ENCODE assay signal across 19 mouse cellular contexts in genomic region chr4:118156559-118156958, GRCm38 (mm10). TPM values are rescaled to one million over a fixed set of nuclear protein-coding genes. Genes with fewer than 3 reads are reported as not detected.
DNase-seq lines count a peak whose midpoint lies in the region; ATAC-seq and TF ChIP-seq lines count a peak whose summit lies in the region.
"Had no signal": no experiment of that assay in that cellular context is flagged by ENCODE, and none has a peak within 500 bp of the region (broad histone marks: within the 10 kb centered on the region; RNA-seq: fewer than 3 reads in every experiment).

No protein-coding gene starts in this region.

- H3K4me2 ChIP-seq in hindbrain, embryonic 16.5 days (ENCODE audit: low read length): no peak overlapping the region
- no peak overlapping the region for H3K4me2 ChIP-seq in hindbrain, embryonic 12.5 days (replicated peaks)
- H3K4me2 ChIP-seq: heart, embryonic 15.5 days; liver, embryonic 12.5 days; lung, embryonic 15.5 days had no signal

- WGBS in hindbrain, embryonic 16.5 days: 68% methylated on average over 15 of the region's 15 CpGs
- WGBS in hindbrain, embryonic 12.5 days: 81% methylated on average over 15 of the region's 15 CpGs
- WGBS in lung, adult 2 months: 92% methylated on average over 15 of the region's 15 CpGs

- no peak overlapping the region for H3K27ac ChIP-seq in hindbrain, embryonic 16.5 days (ENCODE audit: low read depth, low read length)
- no peak overlapping the region for H3K27ac ChIP-seq in hindbrain, embryonic 12.5 days
- H3K27ac ChIP-seq: heart, embryonic 15.5 days; limb, embryonic 10.5 days; liver, embryonic 12.5 days; lung, embryonic 15.5 days had no signal

- no peaks in the 10 kb centered on the region for H3K9me3 ChIP-seq in hindbrain, embryonic 16.5 days (ENCODE audit: control insufficient read depth, low read length)
- H3K9me3 ChIP-seq in hindbrain, embryonic 12.5 days (replicated peaks): no peaks in the 10 kb centered on the region
- H3K9me3 ChIP-seq: heart, embryonic 15.5 days; limb, embryonic 10.5 days; liver, embryonic 12.5 days; lung, embryonic 15.5 days had no signal

- H3K36me3 ChIP-seq in hindbrain, embryonic 16.5 days (ENCODE audit: control insufficient read depth, insufficient read depth, low read length): peaks cover 51% of the 10 kb centered on the region
- H3K36me3 ChIP-seq in hindbrain, embryonic 12.5 days: peaks cover 95% of the 10 kb centered on the region

- peak; percentile 64; the same call in 1 of the 2 replicates for ATAC-seq in hindbrain, embryonic 16.5 days
- ATAC-seq in hindbrain, embryonic 12.5 days (ENCODE audit: low FRiP score): no peak
- ATAC-seq in megakaryocyte progenitor cell, adult 5-6 weeks (replicated peaks; ENCODE audit: poor library complexity): no peak
- ATAC-seq: liver, embryonic 12.5 days; midbrain, embryonic 16.5 days had no signal

- H3K4me3 ChIP-seq in hindbrain, embryonic 16.5 days (ENCODE audit: low read length): no peak overlapping the region
- H3K4me3 ChIP-seq in hindbrain, embryonic 12.5 days: no peak overlapping the region
- H3K4me3 ChIP-seq in lung, adult 2 months (replicated peaks; ENCODE audit: extremely low read depth, low read depth, low read length): no peak overlapping the region
- H3K4me3 ChIP-seq: erythroblast, embryonic 14.5 days; heart, embryonic 15.5 days; limb, embryonic 10.5 days; liver, embryonic 12.5 days; lung, embryonic 15.5 days had no signal

- H3K4me1 ChIP-seq in hindbrain, embryonic 16.5 days (ENCODE audit: control insufficient read depth, insufficient read depth, low read depth, low read length): no peaks in the 10 kb centered on the region
- no peaks in the 10 kb centered on the region for H3K4me1 ChIP-seq in hindbrain, embryonic 12.5 days
- no peaks in the 10 kb centered on the region for H3K4me1 ChIP-seq in lung, adult 2 months (ENCODE audit: control insufficient read depth, insufficient read depth, low read length)
- H3K4me1 ChIP-seq: heart, embryonic 15.5 days; limb, embryonic 10.5 days; lung, embryonic 15.5 days had no signal

- no peaks in the 10 kb centered on the region for H3K27me3 ChIP-seq in hindbrain, embryonic 16.5 days (replicated peaks; ENCODE audit: control insufficient read depth, insufficient read depth, low read length)
- H3K27me3 ChIP-seq in hindbrain, embryonic 12.5 days: no peaks in the 10 kb centered on the region
- H3K27me3 ChIP-seq: heart, embryonic 15.5 days; liver, embryonic 12.5 days; lung, embryonic 15.5 days had no signal

- DNase-seq in brain, adult 2 months (ENCODE audit: low read depth, low spot score): peak; percentile 90
- DNase-seq in brain, embryonic 14.5 days (ENCODE audit: low read depth): peak; percentile 46
- peak; percentile 76 to 83 for DNase-seq in cerebellum, postnatal 25 days
- no peak for DNase-seq in lung, adult 2 months
- DNase-seq: gastrocnemius, postnatal 10 days; heart, adult 18-20 months; kidney, adult 18-20 months; kidney, postnatal 14 days; right cerebral cortex, postnatal 25 days; thymus, postnatal 25 days had no signal

- H3K9ac ChIP-seq in hindbrain, embryonic 16.5 days (ENCODE audit: low read depth, low read length): no peak overlapping the region
- no peak overlapping the region for H3K9ac ChIP-seq in hindbrain, embryonic 12.5 days
- H3K9ac ChIP-seq: heart, embryonic 15.5 days; liver, embryonic 12.5 days; lung, embryonic 15.5 days had no signal

- no peak for TF ChIP-seq CTCF in brain, embryonic 14.5 days (IDR thresholded peaks at IDR 0.05; ENCODE audit: borderline replicate concordance, extremely low read depth, insufficient read depth, insufficient read length)
- no peak for TF ChIP-seq CTCF in lung, adult 2 months (IDR thresholded peaks at IDR 0.05; ENCODE audit: insufficient read depth, low read length)

- no peak for TF ChIP-seq POLR2A in brain, embryonic 14.5 days (IDR thresholded peaks at IDR 0.05; ENCODE audit: borderline replicate concordance, extremely low read depth, insufficient read depth, insufficient read length, poor library complexity, severe bottlenecking)
- no peak for TF ChIP-seq POLR2A in lung, adult 2 months (IDR thresholded peaks at IDR 0.05; ENCODE audit: borderline replicate concordance, extremely low read depth, low read depth, low read length)

RNA-seq across cellular contexts. Expression of gene St3gal3, which starts 21.8 kb away (rescaled TPM):
- 13.1 and 13.6 TPM in 2 replicates for polyA plus RNA-seq in hindbrain, embryonic 16.5 days (2015; fragmentation: Nextera tagmentation; extraction: Ambion mirVana)
- 10.9 TPM in 2 replicates for polyA plus RNA-seq in hindbrain, embryonic 12.5 days (2016; fragmentation: Nextera tagmentation; extraction: Ambion mirVana)
- 30.5 and 36.9 TPM in 2 replicates for polyA plus RNA-seq in brain, embryonic 14.5 days (2012; rRNA removed)
- polyA plus RNA-seq in lung, adult 2 months (2012; rRNA removed): 20.1 and 23.4 TPM in 2 replicates
- total RNA-seq in megakaryocyte progenitor cell, adult 5-6 weeks (2015): 3.9 and 4.6 TPM in 2 replicates
- total RNA-seq in megakaryocyte progenitor cell, adult 5-6 weeks (2017): 4.7 and 5.2 TPM in 2 replicates

RNA-seq across cellular contexts. Expression of gene Kdm4a, which starts 23.3 kb away (rescaled TPM):
- polyA plus RNA-seq in hindbrain, embryonic 16.5 days (2015; fragmentation: Nextera tagmentation; extraction: Ambion mirVana): 38.5 and 38.6 TPM in 2 replicates
- 60.7 and 67.2 TPM in 2 replicates for polyA plus RNA-seq in hindbrain, embryonic 12.5 days (2016; fragmentation: Nextera tagmentation; extraction: Ambion mirVana)
- 100 and 109 TPM in 2 replicates for polyA plus RNA-seq in brain, embryonic 14.5 days (2012; rRNA removed)
- polyA plus RNA-seq in lung, adult 2 months (2012; rRNA removed): 25.6 and 36.0 TPM in 2 replicates
- 9.1 and 9.6 TPM in 2 replicates for total RNA-seq in megakaryocyte progenitor cell, adult 5-6 weeks (2015)
- total RNA-seq in megakaryocyte progenitor cell, adult 5-6 weeks (2017): 20.2 and 27.5 TPM in 2 replicates
